Mouse (Mus musculus) Muller cell, postnatal 12 days (primary cell): ENCODE measurements around the gene Jam2.

Source experiments
- DNase-seq: peaks from one replicate; pipeline ENCODE4 v3.0.0-alpha.2; 2015; ENCODE audit errors: inconsistent ontology term

Gene Jam2

DNA sequence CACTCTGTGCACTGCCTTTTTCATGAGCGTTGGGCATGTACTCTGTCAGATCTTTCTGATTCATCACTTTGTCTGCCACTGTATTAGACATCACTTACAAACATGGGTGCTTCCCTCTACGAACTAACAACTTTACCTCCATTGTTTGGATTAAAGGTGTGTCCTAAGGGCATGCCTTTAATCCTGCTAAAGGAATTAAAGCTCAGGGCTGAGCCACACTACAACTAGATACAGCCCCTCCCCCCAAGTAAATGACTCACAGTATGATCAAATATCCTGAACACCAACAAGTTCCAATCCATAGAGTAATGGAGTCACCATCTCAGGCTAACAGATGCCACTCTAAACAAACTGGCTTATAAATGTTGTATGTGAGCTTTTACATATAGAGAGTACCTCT is 64.7 kb downstream of the Jam2 start:
- no peak for DNase-seq

DNA sequence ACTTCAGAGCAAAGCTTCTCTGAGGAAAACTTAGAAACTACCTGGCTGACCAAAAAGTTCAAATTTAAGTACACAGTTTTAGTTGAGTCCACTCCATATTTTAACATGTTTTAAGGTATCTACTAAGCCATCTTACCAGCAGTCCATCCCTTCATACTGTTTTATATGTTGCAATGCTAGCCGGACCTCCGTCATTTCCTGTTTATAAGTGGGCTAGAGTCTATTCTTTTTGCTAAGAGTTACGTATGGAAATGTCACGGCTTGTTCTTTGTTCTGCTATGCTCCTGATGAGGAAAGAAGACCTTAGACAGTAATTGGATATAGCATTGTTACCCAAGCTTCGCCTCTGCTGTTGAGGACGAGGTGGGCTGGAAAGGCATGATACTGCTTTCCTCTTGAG is 79.6 kb downstream of the Jam2 start:
- DNase-seq, result no peak

- no peak for DNase-seq
Measured at GRCm38 (mm10) chr16:84864656-84865055, 90.7 kb downstream of the Jam2 start.

DNA sequence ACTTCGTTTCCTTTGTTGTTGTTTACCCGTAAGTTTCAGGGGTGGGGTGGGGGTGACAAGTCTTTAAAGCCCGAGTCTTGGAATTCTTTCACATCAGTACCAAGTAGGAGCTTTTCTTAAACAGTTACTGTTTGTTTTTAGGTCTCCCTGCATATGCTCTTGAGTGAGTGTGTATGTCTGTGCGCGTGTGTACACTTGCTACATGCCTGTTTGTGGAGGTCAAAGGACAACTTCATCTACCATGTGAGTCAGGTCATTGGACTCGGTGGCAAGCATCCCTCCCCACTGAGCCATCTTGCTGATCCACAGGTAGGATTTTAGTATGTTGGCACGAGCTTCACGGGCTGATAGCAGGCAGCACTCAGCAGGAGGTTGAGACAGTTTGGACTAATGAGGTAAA is 99.9 kb downstream of the Jam2 start:
- DNase-seq, result no peak

DNA sequence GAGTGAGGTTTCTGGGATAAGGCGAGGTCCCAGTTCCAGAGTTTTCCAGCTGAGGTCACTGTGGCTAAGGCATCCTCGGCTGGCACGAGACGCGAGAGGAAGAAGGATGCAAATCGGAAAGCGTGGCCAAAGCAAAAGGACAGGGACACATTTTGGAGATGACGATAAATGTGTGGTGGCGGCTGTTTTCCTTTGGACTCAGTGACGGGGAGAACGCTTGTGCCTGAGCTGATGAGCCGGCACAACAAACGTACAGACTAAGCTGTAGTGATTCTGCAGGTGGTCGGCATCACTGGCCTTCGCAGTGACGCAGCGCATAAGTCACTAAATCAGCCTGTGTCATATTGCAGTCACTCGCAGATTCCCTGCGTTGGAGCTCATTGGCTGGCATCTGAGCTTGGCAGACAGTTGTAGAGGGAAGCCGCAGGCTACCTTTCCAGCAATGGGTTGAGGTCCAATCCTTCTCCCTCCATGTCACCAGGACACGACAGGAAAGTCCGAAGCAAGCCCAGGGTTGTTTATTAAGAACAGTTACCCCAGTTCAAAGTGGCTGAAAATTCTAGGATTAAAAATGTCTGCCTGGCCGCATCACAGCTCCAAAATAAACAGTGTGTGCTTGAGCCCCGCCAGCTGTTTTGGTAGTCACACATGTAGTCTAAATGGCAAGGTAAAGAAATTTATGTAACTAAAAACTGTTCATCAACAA is 101.2 kb downstream of the Jam2 start:
- DNase-seq, result no peak
